Mouse (Mus musculus): ENCODE results near the gene Bri3.

- no peak for TF ChIP-seq CTCF (IDR thresholded peaks at IDR 0.05; ENCODE audit: control insufficient read depth, insufficient read depth, low read length)
- TF ChIP-seq POLR2A (IDR thresholded peaks at IDR 0.05; ENCODE audit: borderline replicate concordance, control insufficient read depth, low read depth, low read length) = no peak
Measured at GRCm38 (mm10) chr5:144276898-144277630, 32.8 kb downstream of the Bri3 start.
